Mouse (Mus musculus): ENCODE measurements around the gene Msh5.
"Not testable (repeated sequence)": the region's sequence is repeated elsewhere in the genome, so short reads cannot be mapped to it uniquely, and the experiment has no call there.

The Msh5 gene

GRCm38 (mm10) chr17:35048932-35049440 is 2.4 kb upstream of the Msh5 start:
- DNase-seq (ENCODE audit: low spot score): no peak

DNA sequence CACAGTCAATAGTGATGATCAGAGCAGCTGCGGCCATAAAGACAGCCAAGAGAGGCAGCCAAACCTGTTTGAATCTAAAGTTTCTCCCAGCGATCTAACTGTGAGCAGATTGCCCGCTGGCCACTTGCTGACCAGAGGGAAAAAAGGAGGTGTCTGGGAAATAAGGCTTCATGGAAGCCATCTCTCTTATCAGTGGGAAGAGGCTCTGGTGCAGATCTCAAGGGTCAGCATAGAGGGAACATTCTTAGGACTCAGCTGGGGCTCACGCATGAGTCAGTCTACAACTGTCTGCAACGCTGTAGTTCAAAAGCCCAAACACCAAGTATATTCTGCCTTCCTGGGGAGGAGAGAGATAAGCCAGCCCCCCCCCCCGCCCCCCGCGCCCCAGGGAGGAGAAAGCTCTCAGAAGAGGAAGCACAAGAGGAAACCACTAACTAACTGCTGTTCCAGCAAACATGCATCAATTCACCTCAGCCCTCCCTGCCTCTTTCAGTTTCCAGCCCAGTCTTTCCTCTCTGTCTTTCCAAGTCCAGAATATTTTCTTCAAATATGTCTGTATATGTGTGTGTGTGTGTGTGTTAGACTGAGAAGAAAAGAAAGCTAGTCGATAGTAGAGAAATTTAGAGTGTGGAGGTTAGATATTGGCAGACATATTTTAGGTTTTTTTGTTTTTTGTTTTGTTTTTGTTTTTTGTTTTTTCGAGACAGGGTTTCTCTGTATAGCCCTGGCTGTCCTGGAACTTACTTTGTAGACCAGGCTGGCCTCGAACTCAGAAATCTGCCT is 1.8 kb upstream of the Msh5 start:
- no peak for DNase-seq (ENCODE audit: low spot score)

- no peak for DNase-seq (ENCODE audit: low spot score)
Measured at GRCm38 (mm10) chr17:35047688-35048087, 1.1 kb upstream of the Msh5 start.

- DNase-seq (ENCODE audit: low spot score): no peak
Measured at GRCm38 (mm10) chr17:35045807-35046680, 501 bp downstream of the Msh5 start.

DNA sequence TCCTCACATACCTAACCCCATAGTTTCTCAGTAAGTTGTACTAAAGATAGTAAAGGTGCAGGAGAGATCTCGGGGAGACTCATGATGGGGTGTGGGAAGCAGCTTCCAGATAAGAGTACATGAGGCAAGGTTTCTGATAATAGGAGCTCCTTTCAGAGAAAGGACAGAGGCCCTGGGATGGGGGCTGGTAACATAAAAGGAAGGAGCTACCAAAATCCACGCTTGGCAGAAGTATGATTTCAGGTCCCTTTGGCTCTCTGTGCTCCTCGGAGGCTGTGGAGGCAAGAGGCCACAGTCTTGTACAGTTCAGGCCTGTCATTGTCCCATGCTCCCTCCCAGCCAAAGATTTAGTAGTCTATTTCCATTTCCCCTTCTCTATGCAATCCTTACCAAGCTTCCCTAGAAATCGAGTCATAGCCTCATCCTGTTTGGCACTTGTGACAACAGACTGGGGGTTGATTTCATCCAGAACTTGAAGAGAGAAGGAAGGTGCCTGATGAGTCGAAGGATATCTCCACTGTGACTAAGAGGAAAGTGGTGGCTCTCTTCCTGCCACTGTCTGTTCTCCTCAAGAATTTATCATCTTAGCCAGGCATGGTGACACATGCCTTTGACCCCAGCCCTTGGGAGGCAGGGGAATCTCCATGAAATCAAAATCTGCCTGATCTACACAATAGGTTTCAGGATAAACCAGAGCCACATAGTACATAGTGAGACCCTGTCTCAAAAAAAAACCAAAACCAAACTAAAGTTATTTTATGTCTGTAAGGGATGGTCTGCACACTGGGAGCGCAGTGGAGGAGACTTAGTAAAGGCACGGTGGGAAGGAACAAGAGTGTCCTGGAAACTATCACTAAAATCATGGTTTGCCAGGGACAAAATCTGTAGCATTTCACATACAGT is 1.4 kb downstream of the Msh5 start:
- no peak for DNase-seq (ENCODE audit: low spot score)

- no peak for DNase-seq (ENCODE audit: low spot score)
Measured at GRCm38 (mm10) chr17:35043794-35044193, 2.8 kb downstream of the Msh5 start.

- no peak for DNase-seq (ENCODE audit: low spot score)
Measured at GRCm38 (mm10) chr17:35039121-35039873, 7.2 kb downstream of the Msh5 start.

- no peak for DNase-seq (ENCODE audit: low spot score)
Measured at GRCm38 (mm10) chr17:35034896-35035295, 11.6 kb downstream of the Msh5 start.

- DNase-seq (ENCODE audit: low spot score): not testable (repeated sequence)
Measured at GRCm38 (mm10) chr17:35033703-35034102, 12.8 kb downstream of the Msh5 start.

DNA sequence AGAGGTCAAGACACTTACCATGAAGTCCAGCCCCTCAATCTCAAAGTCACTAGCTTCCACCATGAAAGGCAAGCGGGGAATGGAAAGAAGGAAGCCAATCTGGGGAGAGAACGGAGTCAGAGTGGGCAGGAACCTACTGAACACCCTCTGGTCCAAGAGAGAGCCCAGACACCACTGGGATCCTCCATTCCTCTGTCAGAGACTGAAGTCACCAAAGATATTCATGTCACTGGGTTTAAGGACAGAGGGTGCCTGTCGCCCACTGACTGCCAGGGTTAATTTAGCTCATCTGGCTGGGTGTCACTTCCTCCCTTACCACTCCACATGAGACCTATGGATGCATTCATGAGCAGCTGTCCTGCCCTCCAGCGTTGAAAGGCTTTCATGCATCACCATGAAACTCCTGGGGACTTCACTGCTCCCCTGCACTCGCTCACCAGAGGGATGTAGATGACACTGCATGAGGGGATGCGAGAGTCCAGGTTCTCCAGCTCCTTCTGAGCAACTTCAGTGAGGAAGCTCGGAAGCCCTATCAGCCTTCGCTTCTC is 14.1 kb downstream of the Msh5 start:
- DNase-seq (ENCODE audit: low spot score): no peak

DNA sequence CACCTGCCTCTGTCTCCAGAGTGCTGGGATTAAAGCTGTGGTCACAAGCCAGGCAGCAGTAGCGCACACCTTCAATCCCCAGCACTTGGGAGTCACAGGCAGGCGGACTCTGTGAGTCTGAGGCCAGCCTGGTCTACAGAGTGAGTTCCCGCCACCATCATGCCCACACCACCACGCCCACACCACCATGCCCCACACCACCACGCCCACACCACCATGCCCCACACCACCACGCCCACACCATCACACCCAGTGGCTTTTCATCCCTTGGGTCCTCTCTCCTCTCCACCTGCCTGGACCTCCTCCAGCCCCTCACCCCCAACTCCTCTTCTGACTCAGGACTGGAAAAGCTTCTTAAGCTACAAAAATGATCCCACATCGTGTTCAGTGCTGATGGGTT is 14.7 kb downstream of the Msh5 start:
- DNase-seq (ENCODE audit: low spot score): no peak

DNA sequence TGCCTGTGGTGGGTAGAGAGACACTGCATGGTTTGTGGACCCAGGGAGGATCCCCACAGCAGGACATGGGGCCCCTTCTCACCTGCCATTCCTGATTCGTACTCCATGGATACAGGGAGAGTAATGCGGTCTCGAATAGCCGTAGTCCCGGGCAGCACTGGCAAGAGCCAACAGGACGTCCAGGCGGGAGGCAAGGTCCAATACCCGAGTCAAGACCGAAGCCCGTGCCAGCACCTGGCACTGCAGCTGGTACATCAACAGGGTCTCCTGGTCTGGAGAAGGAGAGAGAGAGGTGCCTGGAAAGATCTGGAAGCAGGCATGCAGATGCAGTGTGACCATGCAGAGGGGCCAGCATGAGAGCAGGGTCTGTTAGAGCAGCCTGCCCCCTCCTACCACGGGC is 15.3 kb downstream of the Msh5 start:
- no peak for DNase-seq (ENCODE audit: low spot score)

- DNase-seq (ENCODE audit: low spot score): no peak
Measured at GRCm38 (mm10) chr17:35029691-35030532, 16.6 kb downstream of the Msh5 start.

DNA sequence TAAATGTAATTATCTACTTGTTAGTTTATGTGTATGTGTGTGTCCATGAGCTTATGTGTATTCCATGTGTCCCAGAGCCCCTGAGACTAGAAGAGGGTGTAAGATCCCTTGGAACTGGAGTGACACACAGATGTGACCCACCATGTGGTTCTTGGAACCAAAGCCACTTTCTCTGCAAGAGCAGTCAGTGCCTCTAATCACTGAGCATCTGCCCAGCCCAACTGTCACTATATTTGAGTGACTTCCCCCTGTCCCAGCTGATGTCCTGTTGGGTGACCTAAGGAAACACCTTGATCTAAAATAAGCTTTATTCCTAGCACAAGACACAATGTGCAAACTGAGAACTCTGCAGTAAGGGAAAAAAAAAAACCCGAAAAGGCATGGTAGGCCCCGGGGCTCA is 18.2 kb downstream of the Msh5 start:
- DNase-seq (ENCODE audit: low spot score): no peak

DNA sequence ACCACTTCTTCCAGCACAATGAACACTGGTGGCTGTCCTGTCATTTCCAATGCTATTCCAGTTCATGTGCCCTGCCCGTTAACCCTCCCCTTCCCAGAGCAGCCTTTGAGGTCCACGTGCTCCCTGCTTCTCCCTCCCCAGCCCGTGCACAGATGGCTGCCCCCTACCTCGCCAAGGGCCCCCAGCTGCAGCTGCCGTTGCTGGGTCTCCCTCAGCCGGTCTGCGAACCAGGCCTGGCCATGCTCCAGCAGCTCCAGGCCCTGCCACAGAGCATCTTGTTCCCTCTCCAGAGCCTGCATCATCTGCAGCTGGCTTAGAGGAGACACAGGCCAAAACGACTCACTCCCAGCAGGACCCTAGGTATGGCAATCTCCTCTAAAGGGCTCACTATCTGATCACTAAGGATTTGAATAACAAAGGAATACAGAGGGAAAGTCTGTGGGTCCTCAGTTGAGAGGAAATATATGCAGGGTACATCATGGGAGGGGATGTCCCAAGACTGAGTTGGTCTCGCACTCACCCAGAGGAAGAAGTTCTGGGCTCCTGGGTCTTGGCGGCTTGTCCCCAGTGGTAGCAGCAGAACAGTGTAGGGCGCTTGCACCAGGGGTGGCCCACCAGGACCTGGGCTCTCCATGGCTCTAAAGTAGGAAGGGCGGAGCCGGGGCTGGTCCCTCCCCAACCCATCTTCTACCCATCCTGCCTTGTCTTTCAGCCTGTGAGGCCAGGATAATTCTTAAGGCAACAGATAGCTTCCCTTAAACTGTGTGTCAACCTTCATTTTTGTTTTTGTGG is 19.1 kb downstream of the Msh5 start, which contains the start of gene Sapcd1:
Gene Sapcd1 (minus strand): TSS at position 740 of the 792 bp plus-strand sequence.
- no peak for DNase-seq (ENCODE audit: low spot score)

- DNase-seq (ENCODE audit: low spot score): no peak
Measured at GRCm38 (mm10) chr17:35026206-35026605, 20.3 kb downstream of the Msh5 start.

GRCm38 (mm10) chr17:35024691-35025488 is 21.7 kb downstream of the Msh5 start:
- no peak for DNase-seq (ENCODE audit: low spot score)

DNA sequence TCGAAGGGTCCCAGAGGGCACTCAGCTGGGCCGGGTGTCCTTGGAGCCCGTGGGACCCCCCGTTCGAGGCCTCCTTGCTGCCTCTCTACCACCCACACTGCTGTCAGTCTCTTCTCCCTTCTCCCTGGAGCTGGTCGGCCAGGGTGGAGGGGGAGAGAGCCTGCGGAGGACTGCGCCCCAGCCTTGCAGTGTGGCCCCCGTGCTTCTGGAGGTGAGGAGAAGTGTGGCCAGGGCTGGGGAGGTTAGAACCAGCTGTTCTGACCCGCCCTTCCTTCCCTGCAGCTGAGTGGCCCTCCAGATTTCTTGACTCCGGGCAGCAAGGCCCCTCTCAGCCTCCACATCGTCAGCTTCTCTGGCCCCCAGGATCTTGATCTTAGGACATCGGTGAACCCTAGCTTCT is 22.3 kb downstream of the Msh5 start:
- DNase-seq (ENCODE audit: low spot score): no peak
